Mouse (Mus musculus) small intestine, adult 2 months (tissue): ENCODE data around the gene B4galt5.

Experiments
- CTCF ChIP-seq: fragments of 200-500 bp; IDR thresholded peaks from 2 replicates; pipeline ENCODE4 v1.5.1; 2012; ENCODE audit warnings: low read depth, mild to moderate bottlenecking, control low read depth, inconsistent platforms, low read length, moderate library complexity, mixed read lengths; ENCODE audit not compliant: insufficient replicate concordance, insufficient read length; ENCODE audit errors: extremely low read depth
- POLR2A ChIP-seq: fragments of 200-500 bp; IDR thresholded peaks from 2 replicates; pipeline ENCODE4 v1.6.1; 2012; ENCODE audit warnings: low read depth, mild to moderate bottlenecking, control low read depth, inconsistent platforms, low read length, moderate library complexity

GRCm38 (mm10) chr2:167375688-167376087 lies 26.7 kb upstream of the B4galt5 start:
- TF ChIP-seq POLR2A (no peak), CTCF (no peak)
